Comparison of ENCODE assay signal across 8 mouse cellular contexts in genomic region chr17:47142276-47142675, GRCm38 (mm10).
DNase-seq lines count a peak whose midpoint lies in the region; ATAC-seq lines count a peak whose summit lies in the region.

No protein-coding gene starts in this region.

- H3K4me3 ChIP-seq in liver, embryonic 12.5 days, result peak overlapping the region; percentile 58

- H3K27ac ChIP-seq in liver, embryonic 12.5 days, result no peak overlapping the region

- H3K36me3 ChIP-seq in liver, embryonic 12.5 days, result no peaks in the 10 kb centered on the region

- H3K4me2 ChIP-seq in liver, embryonic 12.5 days, result peak overlapping the region; percentile 79

- H3K9me3 ChIP-seq in liver, embryonic 12.5 days (replicated peaks), result no peaks in the 10 kb centered on the region

- peaks cover 50% of the 10 kb centered on the region for H3K27me3 ChIP-seq in liver, embryonic 12.5 days (replicated peaks)

- 13% methylated on average over 7 of the region's 7 CpGs for WGBS in liver, embryonic 12.5 days (ENCODE audit: insufficient replicate concordance)

- ATAC-seq in CD4-positive, CD25-positive, alpha-beta regulatory T cell, adult 4 months, result no peak
- ATAC-seq in liver, embryonic 12.5 days, result no peak

- peaks cover 28% of the 10 kb centered on the region for H3K4me1 ChIP-seq in liver, embryonic 12.5 days

- peak; percentile 12 for DNase-seq in CD4-positive, CD25-positive, alpha-beta regulatory T cell, adult 2 months (ENCODE audit: low read depth, low spot score)
- DNase-seq in right cerebral cortex, adult 18-20 months, result peak; percentile 13
- DNase-seq in right cerebral cortex, adult 2 months (ENCODE audit: low spot score in 2 of 2), result no peak
- DNase-seq in thymus, postnatal 36 days, result peak; percentile 18 to 26
- no peak for DNase-seq in right cerebral cortex, postnatal 10 days (ENCODE audit: low spot score in 2 of 2)
- no peak for DNase-seq in B cell, adult 2 months

- 0 out of 2 replicates have a peak overlapping the region, but pooled peaks have one; percentile 24 for H3K9ac ChIP-seq in liver, embryonic 12.5 days

Comparison
In these comparisons a context has a peak if more than half of its experiments do, and no peak if none do; other contexts are left out.
1. DNase-seq: peak in CD4-positive, CD25-positive, alpha-beta regulatory T cell, adult 2 months (single experiment), right cerebral cortex, adult 18-20 months (single experiment) and thymus, postnatal 36 days (2 of 2); none in right cerebral cortex, adult 2 months (0 of 2), right cerebral cortex, postnatal 10 days (0 of 2) and B cell, adult 2 months (0 of 2).